Mouse (Mus musculus) hindbrain, postnatal 0 days (tissue): ENCODE results near the gene Fads1. TPM values are rescaled to one million over a fixed set of nuclear protein-coding genes. Genes with fewer than 3 reads are reported as not detected.

ENCODE experiments used
- ATAC-seq: fragments of 200-750 bp; cut with Nextera tagmentation; 2 replicates; pipeline ENCODE4 v1.8.0; 2017; ENCODE audit warnings: mild to moderate bottlenecking, moderate TSS enrichment, moderate library complexity
- DNase-seq: peaks from one replicate; pipeline ENCODE4 v3.0.0-alpha.2; 2015; ENCODE audit warnings: low spot score
- H3K27ac ChIP-seq: fragments of 300-500 bp; sonication (generic); 2 replicates; pipeline ENCODE4 v1.5.1; 2014; ENCODE audit warnings: mild to moderate bottlenecking
- H3K27me3 ChIP-seq: fragments of 300-500 bp; sonication (generic); 2 replicates; pipeline ENCODE4 v1.6.1; 2014; ENCODE audit warnings: low read length, mixed read lengths; ENCODE audit not compliant: insufficient read depth
- H3K36me3 ChIP-seq: fragments of 300-500 bp; sonication (generic); 2 replicates; pipeline ENCODE4 v1.6.1; 2014; ENCODE audit warnings: low read length, mixed read lengths; ENCODE audit not compliant: insufficient read depth
- H3K4me1 ChIP-seq: fragments of 300-500 bp; sonication (generic); 2 replicates; pipeline ENCODE4 v1.6.1; 2014; ENCODE audit warnings: antibody characterized with exemption, low read length, mixed read lengths; ENCODE audit not compliant: insufficient read depth
- H3K4me2 ChIP-seq: fragments of 300-500 bp; sonication (generic); 2 replicates; pipeline ENCODE4 v1.6.1; 2014; ENCODE audit warnings: low read depth, mild to moderate bottlenecking, low read length, moderate library complexity, mixed read lengths
- H3K4me3 ChIP-seq: fragments of 300-500 bp; sonication (generic); 2 replicates; pipeline ENCODE4 v1.5.1; 2014; ENCODE audit warnings: low read length
- H3K9ac ChIP-seq: fragments of 300-500 bp; sonication (generic); replicated peaks from 2 replicates; pipeline ENCODE4 v1.6.1; 2014; ENCODE audit warnings: mild to moderate bottlenecking, low read length, moderate library complexity, mixed read lengths
- H3K9me3 ChIP-seq: fragments of 300-500 bp; sonication (generic); 2 replicates; pipeline ENCODE4 v1.6.1; 2016; ENCODE audit warnings: low read length, mixed read lengths
- CTCF ChIP-seq: IDR thresholded peaks from 2 replicates; pipeline ENCODE4 v1.5.1; 2016; ENCODE audit warnings: antibody characterized with exemption, control low read depth, low read depth
- WGBS: fragments of 180-500 bp; shearing (Covaris S2); extraction: QIAGEN DNeasy Blood & Tissue Kit; methylation state at CpG from one replicate; pipeline ENCODE4 v1.1.7; 2014; 5-methylcytosine and 5-hydroxymethylcytosine counted together
- polyA plus RNA-seq: library from polyadenylated mRNA; unstranded; fragments of >200 nt; fragmentation: Nextera tagmentation; extraction: Ambion mirVana; gene quantifications from 2 replicates; pipeline ENCODE4 v1.2.1, GENCODE M21; 2015
- total RNA-seq: library from RNA; depleted of rRNA; stranded (reverse); fragments of >200 nt; gene quantifications from 2 replicates; pipeline ENCODE4 v1.2.3, GENCODE M21; 2014

Gene Fads1
- total and polyA plus RNA-seq, 2 experiments from 2014 or later: 148 to 198 TPM

- H3K4me2 ChIP-seq: no peak overlapping the region
- peak; percentile 37 for TF ChIP-seq CTCF
- ATAC-seq: 0 out of 2 replicates have a peak, but pooled peaks have one; percentile 6
- no peak overlapping the region for H3K9ac ChIP-seq
- WGBS: 84% methylated on average over 11 of the region's 11 CpGs
- no peaks in the 10 kb centered on the region for H3K27me3 ChIP-seq
- no peaks in the 10 kb centered on the region for H3K9me3 ChIP-seq
- no peak for DNase-seq
- no peaks in the 10 kb centered on the region for H3K4me1 ChIP-seq
- H3K36me3 ChIP-seq: peaks cover 61% of the 10 kb centered on the region
- H3K27ac ChIP-seq: no peak overlapping the region
- no peak overlapping the region for H3K4me3 ChIP-seq
Observed at GRCm38 (mm10) chr19:10194337-10194736, 11.6 kb downstream of the Fads1 start.

- H3K36me3 ChIP-seq: peaks cover 53% of the 10 kb centered on the region
- ATAC-seq: no peak
- H3K9me3 ChIP-seq: no peaks in the 10 kb centered on the region
- no peak for TF ChIP-seq CTCF
- no peak overlapping the region for H3K27ac ChIP-seq
- H3K4me3 ChIP-seq: no peak overlapping the region
- no peaks in the 10 kb centered on the region for H3K27me3 ChIP-seq
- H3K4me2 ChIP-seq: no peak overlapping the region
- no peaks in the 10 kb centered on the region for H3K4me1 ChIP-seq
- no peak for DNase-seq
- H3K9ac ChIP-seq: no peak overlapping the region
- 58% methylated on average over 5 of the region's 5 CpGs for WGBS
Observed at GRCm38 (mm10) chr19:10195252-10195651, 12.6 kb downstream of the Fads1 start.

- H3K4me3 ChIP-seq: no peak overlapping the region
- no peak for TF ChIP-seq CTCF
- WGBS: 89% methylated on average over 4 of the region's 4 CpGs
- no peaks in the 10 kb centered on the region for H3K27me3 ChIP-seq
- no peaks in the 10 kb centered on the region for H3K4me1 ChIP-seq
- no peak overlapping the region for H3K27ac ChIP-seq
- no peaks in the 10 kb centered on the region for H3K9me3 ChIP-seq
- peaks cover 48% of the 10 kb centered on the region for H3K36me3 ChIP-seq
- no peak for DNase-seq
- H3K4me2 ChIP-seq: no peak overlapping the region
- no peak for ATAC-seq
- no peak overlapping the region for H3K9ac ChIP-seq
Observed at GRCm38 (mm10) chr19:10197130-10197529, 14.4 kb downstream of the Fads1 start.

- WGBS: 84% methylated on average over 2 of the region's 2 CpGs
Observed at GRCm38 (mm10) chr19:10198286-10198685, 15.6 kb downstream of the Fads1 start.

GRCm38 (mm10) chr19:10198723-10199122 lies 16.0 kb downstream of the Fads1 start:
- Histone ChIP-seq H3K36me3 (peaks cover 32% of the 10 kb centered on the region), H3K27ac (no peak overlapping the region), H3K9me3 (no peaks in the 10 kb centered on the region), H3K4me1 (peaks cover 6% of the 10 kb centered on the region), H3K4me2 (no peak overlapping the region), H3K9ac (no peak overlapping the region), H3K4me3 (no peak overlapping the region), H3K27me3 (no peaks in the 10 kb centered on the region)
- peak; percentile 51 for ATAC-seq
- DNase-seq: peak; percentile 95
- peak; percentile 97 for TF ChIP-seq CTCF
- WGBS: 29% methylated on average over 3 of the region's 3 CpGs

More at GRCm38 (mm10) chr19:10198286-10198685, 15.6 kb downstream of the Fads1 start:
- Histone ChIP-seq H3K9ac (no peak overlapping the region), H3K4me3 (no peak overlapping the region), H3K36me3 (peaks cover 36% of the 10 kb centered on the region), H3K27me3 (no peaks in the 10 kb centered on the region), H3K4me1 (peaks cover 4% of the 10 kb centered on the region), H3K4me2 (no peak overlapping the region), H3K27ac (no peak overlapping the region), H3K9me3 (no peaks in the 10 kb centered on the region)
- no peak for ATAC-seq
- TF ChIP-seq CTCF: no peak
- no peak for DNase-seq

- ATAC-seq: peak; percentile 37
Observed at GRCm38 (mm10) chr19:10203146-10203847, 20.6 kb downstream of the Fads1 start.

More at GRCm38 (mm10) chr19:10203146-10203847, 20.6 kb downstream of the Fads1 start:
- WGBS: 1% methylated on average over 23 of the region's 23 CpGs
- peaks cover 6% of the 10 kb centered on the region for H3K4me1 ChIP-seq
- no peak for TF ChIP-seq CTCF
- peak overlapping the region; percentile 88 for H3K27ac ChIP-seq
- DNase-seq: no peak
- H3K9me3 ChIP-seq: no peaks in the 10 kb centered on the region
- H3K4me2 ChIP-seq: peak overlapping the region; percentile 87
- peak overlapping the region; percentile 87 for H3K4me3 ChIP-seq
- peaks cover 13% of the 10 kb centered on the region for H3K36me3 ChIP-seq
- no peaks in the 10 kb centered on the region for H3K27me3 ChIP-seq
- H3K9ac ChIP-seq: peak overlapping the region; percentile 71
